Comparison of ENCODE assay signal across 9 mouse cellular contexts in genomic region chr7:19800764-19801163, GRCm38 (mm10). TPM values are rescaled to one million over a fixed set of nuclear protein-coding genes. Genes with fewer than 3 reads are reported as not detected.
DNase-seq lines count a peak whose midpoint lies in the region; ATAC-seq and TF ChIP-seq lines count a peak whose summit lies in the region.
"Had no signal": no experiment of that assay in that cellular context is flagged by ENCODE, and none has a peak within 500 bp of the region (broad histone marks: within the 10 kb centered on the region; RNA-seq: fewer than 3 reads in every experiment).

No protein-coding gene starts in this region.

- H3K9ac ChIP-seq in forebrain, embryonic 14.5 days (ENCODE audit: low read length), result no peak overlapping the region
- no peak overlapping the region for H3K9ac ChIP-seq in forebrain, embryonic 15.5 days (replicated peaks)
- H3K9ac ChIP-seq in midbrain, embryonic 14.5 days (replicated peaks; ENCODE audit: low read length), result no peak overlapping the region
- no peak overlapping the region for H3K9ac ChIP-seq in midbrain, embryonic 16.5 days (ENCODE audit: low read depth, low read length)
- H3K9ac ChIP-seq: neural tube, embryonic 12.5 days had no signal

- H3K9me3 ChIP-seq in forebrain, embryonic 14.5 days (replicated peaks; ENCODE audit: control insufficient read depth, low read length), result no peaks in the 10 kb centered on the region
- no peaks in the 10 kb centered on the region for H3K9me3 ChIP-seq in forebrain, embryonic 15.5 days
- no peaks in the 10 kb centered on the region for H3K9me3 ChIP-seq in midbrain, embryonic 14.5 days (ENCODE audit: control insufficient read depth, low read length)
- no peaks in the 10 kb centered on the region for H3K9me3 ChIP-seq in midbrain, embryonic 16.5 days (replicated peaks; ENCODE audit: control insufficient read depth, low read length, poor library complexity, severe bottlenecking)
- H3K9me3 ChIP-seq: neural tube, embryonic 12.5 days had no signal

- no peaks in the 10 kb centered on the region for H3K36me3 ChIP-seq in forebrain, embryonic 14.5 days (ENCODE audit: control insufficient read depth, insufficient read depth, low read length)
- no peaks in the 10 kb centered on the region for H3K36me3 ChIP-seq in forebrain, embryonic 15.5 days
- H3K36me3 ChIP-seq in midbrain, embryonic 14.5 days (ENCODE audit: control insufficient read depth, insufficient read depth, low read length), result no peaks in the 10 kb centered on the region
- no peaks in the 10 kb centered on the region for H3K36me3 ChIP-seq in midbrain, embryonic 16.5 days (ENCODE audit: control insufficient read depth, insufficient read depth, low read length)
- no peaks in the 10 kb centered on the region for H3K36me3 ChIP-seq in splenic B cell, adult 2 months (ENCODE audit: control insufficient read depth, insufficient read depth, low read length, poor library complexity, severe bottlenecking)
- H3K36me3 ChIP-seq: neural tube, embryonic 12.5 days had no signal

- 28% methylated on average over 2 of the region's 2 CpGs for WGBS in forebrain, embryonic 14.5 days
- WGBS in forebrain, embryonic 15.5 days, result 24% methylated on average over 2 of the region's 2 CpGs
- WGBS in midbrain, embryonic 14.5 days, result 35% methylated on average over 2 of the region's 2 CpGs
- WGBS in midbrain, embryonic 16.5 days, result 26% methylated on average over 2 of the region's 2 CpGs

- peak; percentile 58 for DNase-seq in forebrain, embryonic 14.5 days (ENCODE audit: low spot score)
- DNase-seq in midbrain, embryonic 14.5 days, result peak; percentile 71
- peak; percentile 52 for DNase-seq in brain, embryonic 14.5 days (ENCODE audit: low read depth)
- peak; percentile 62 to 72 for DNase-seq in kidney, postnatal 4 days
- DNase-seq in splenic B cell, adult 2 months (ENCODE audit: low read depth, low spot score), result peak; percentile 74
- DNase-seq in urinary bladder, postnatal 4 days (ENCODE audit: low spot score in 2 of 2), result no peak

- peak; percentile 76 for TF ChIP-seq CTCF in brain, embryonic 14.5 days (IDR thresholded peaks at IDR 0.05; ENCODE audit: borderline replicate concordance, extremely low read depth, insufficient read depth, insufficient read length)

- TF ChIP-seq POLR2A in brain, embryonic 14.5 days (IDR thresholded peaks at IDR 0.05; ENCODE audit: borderline replicate concordance, extremely low read depth, insufficient read depth, insufficient read length, poor library complexity, severe bottlenecking), result no peak

- H3K4me1 ChIP-seq in forebrain, embryonic 14.5 days (ENCODE audit: control insufficient read depth, insufficient read depth, low read length), result no peaks in the 10 kb centered on the region
- no peaks in the 10 kb centered on the region for H3K4me1 ChIP-seq in forebrain, embryonic 15.5 days
- H3K4me1 ChIP-seq in midbrain, embryonic 14.5 days (ENCODE audit: control insufficient read depth, insufficient read depth, low read length), result no peaks in the 10 kb centered on the region
- peaks cover 2% of the 10 kb centered on the region; the same call in 1 of the 2 replicates for H3K4me1 ChIP-seq in midbrain, embryonic 16.5 days (ENCODE audit: control insufficient read depth, insufficient read depth, low read length)
- H3K4me1 ChIP-seq: neural tube, embryonic 12.5 days had no signal

- peaks cover 17% of the 10 kb centered on the region for H3K27me3 ChIP-seq in forebrain, embryonic 14.5 days (replicated peaks; ENCODE audit: control insufficient read depth, insufficient read depth, low read length)
- peaks cover 18% of the 10 kb centered on the region for H3K27me3 ChIP-seq in forebrain, embryonic 15.5 days
- peaks cover 15% of the 10 kb centered on the region for H3K27me3 ChIP-seq in midbrain, embryonic 14.5 days (ENCODE audit: control insufficient read depth, insufficient read depth, low read length)
- peaks cover 17% of the 10 kb centered on the region for H3K27me3 ChIP-seq in midbrain, embryonic 16.5 days (ENCODE audit: control insufficient read depth, insufficient read depth, low read depth, low read length)
- 0 out of 2 replicates have a peak, but pooled peaks cover 2% of the 10 kb centered on the region for H3K27me3 ChIP-seq in splenic B cell, adult 2 months (ENCODE audit: control insufficient read depth, insufficient read depth, low read length, poor library complexity, severe bottlenecking)

- H3K4me3 ChIP-seq in forebrain, embryonic 14.5 days (ENCODE audit: low read depth, low read length), result no peak overlapping the region
- H3K4me3 ChIP-seq in forebrain, embryonic 15.5 days, result no peak overlapping the region
- H3K4me3 ChIP-seq in midbrain, embryonic 14.5 days (replicated peaks; ENCODE audit: low read depth, low read length), result no peak overlapping the region
- H3K4me3 ChIP-seq in midbrain, embryonic 16.5 days (ENCODE audit: low read depth, low read length), result no peak overlapping the region
- H3K4me3 ChIP-seq: neural tube, embryonic 12.5 days had no signal

- H3K27ac ChIP-seq in forebrain, embryonic 14.5 days (ENCODE audit: low read depth, low read length), result no peak overlapping the region
- H3K27ac ChIP-seq in forebrain, embryonic 15.5 days (replicated peaks), result no peak overlapping the region
- no peak overlapping the region for H3K27ac ChIP-seq in midbrain, embryonic 14.5 days (replicated peaks; ENCODE audit: low read depth, low read length)
- H3K27ac ChIP-seq in midbrain, embryonic 16.5 days (ENCODE audit: low read length), result no peak overlapping the region
- H3K27ac ChIP-seq: neural tube, embryonic 12.5 days had no signal

- no peak overlapping the region for H3K4me2 ChIP-seq in forebrain, embryonic 14.5 days (ENCODE audit: low read length)
- H3K4me2 ChIP-seq in forebrain, embryonic 15.5 days (replicated peaks), result no peak overlapping the region
- no peak overlapping the region for H3K4me2 ChIP-seq in midbrain, embryonic 14.5 days (ENCODE audit: low read length)
- no peak overlapping the region for H3K4me2 ChIP-seq in midbrain, embryonic 16.5 days (ENCODE audit: low read length)
- H3K4me2 ChIP-seq: neural tube, embryonic 12.5 days had no signal

- ATAC-seq in forebrain, embryonic 14.5 days, result no peak
- ATAC-seq in forebrain, embryonic 15.5 days (replicated peaks), result no peak
- no peak for ATAC-seq in midbrain, embryonic 14.5 days (ENCODE audit: low FRiP score, low TSS enrichment)
- ATAC-seq in midbrain, embryonic 16.5 days, result no peak

RNA-seq across cellular contexts. Expression of gene Cblc, which starts 4.2 kb away (rescaled TPM):
- not detected in 2 replicates for polyA plus RNA-seq in forebrain, embryonic 14.5 days (2014; fragmentation: Nextera tagmentation; extraction: Ambion mirVana)
- polyA plus RNA-seq in forebrain, embryonic 15.5 days (2015; fragmentation: Nextera tagmentation; extraction: Ambion mirVana), result not detected in 2 replicates
- polyA plus RNA-seq in midbrain, embryonic 14.5 days (2014; fragmentation: Nextera tagmentation; extraction: Ambion mirVana), result not detected in 2 replicates
- 0.44 and 0.49 TPM in 2 replicates for polyA plus RNA-seq in midbrain, embryonic 16.5 days (2015; fragmentation: Nextera tagmentation; extraction: Ambion mirVana)
- 0.33 and 0.58 TPM in 2 replicates for polyA plus RNA-seq in brain, embryonic 14.5 days (2012; rRNA removed)

RNA-seq across cellular contexts. Expression of gene Bcl3, which starts 21.8 kb away (rescaled TPM):
- polyA plus RNA-seq in forebrain, embryonic 14.5 days (2014; fragmentation: Nextera tagmentation; extraction: Ambion mirVana), result 0.75 TPM in 1 of 2 replicates, not detected in the other
- 1.0 and 1.3 TPM in 2 replicates for polyA plus RNA-seq in forebrain, embryonic 15.5 days (2015; fragmentation: Nextera tagmentation; extraction: Ambion mirVana)
- polyA plus RNA-seq in midbrain, embryonic 14.5 days (2014; fragmentation: Nextera tagmentation; extraction: Ambion mirVana), result 0.77 and 1.2 TPM in 2 replicates
- 0.65 and 1.0 TPM in 2 replicates for polyA plus RNA-seq in midbrain, embryonic 16.5 days (2015; fragmentation: Nextera tagmentation; extraction: Ambion mirVana)
- 0.47 and 0.92 TPM in 2 replicates for polyA plus RNA-seq in brain, embryonic 14.5 days (2012; rRNA removed)

RNA-seq across cellular contexts. Expression of gene Bcam, which starts 29.9 kb away (rescaled TPM):
- polyA plus RNA-seq in forebrain, embryonic 14.5 days (2014; fragmentation: Nextera tagmentation; extraction: Ambion mirVana), result 5.8 and 7.6 TPM in 2 replicates
- polyA plus RNA-seq in forebrain, embryonic 15.5 days (2015; fragmentation: Nextera tagmentation; extraction: Ambion mirVana), result 6.8 TPM in 2 replicates
- 4.5 and 7.8 TPM in 2 replicates for polyA plus RNA-seq in midbrain, embryonic 14.5 days (2014; fragmentation: Nextera tagmentation; extraction: Ambion mirVana)
- 10.5 and 14.0 TPM in 2 replicates for polyA plus RNA-seq in midbrain, embryonic 16.5 days (2015; fragmentation: Nextera tagmentation; extraction: Ambion mirVana)
- 13.8 and 19.5 TPM in 2 replicates for polyA plus RNA-seq in brain, embryonic 14.5 days (2012; rRNA removed)

RNA-seq across cellular contexts. Expression of gene Nectin2, which starts 50.5 kb away (rescaled TPM):
- 33.0 and 39.7 TPM in 2 replicates for polyA plus RNA-seq in forebrain, embryonic 14.5 days (2014; fragmentation: Nextera tagmentation; extraction: Ambion mirVana)
- polyA plus RNA-seq in forebrain, embryonic 15.5 days (2015; fragmentation: Nextera tagmentation; extraction: Ambion mirVana), result 42.6 and 45.3 TPM in 2 replicates
- polyA plus RNA-seq in midbrain, embryonic 14.5 days (2014; fragmentation: Nextera tagmentation; extraction: Ambion mirVana), result 41.1 and 46.1 TPM in 2 replicates
- 55.3 and 56.7 TPM in 2 replicates for polyA plus RNA-seq in midbrain, embryonic 16.5 days (2015; fragmentation: Nextera tagmentation; extraction: Ambion mirVana)
- polyA plus RNA-seq in brain, embryonic 14.5 days (2012; rRNA removed), result 39.7 and 45.2 TPM in 2 replicates

RNA-seq across cellular contexts. Expression of gene Gm19345, which starts 51.0 kb away (rescaled TPM):
- polyA plus RNA-seq in forebrain, embryonic 14.5 days (2014; fragmentation: Nextera tagmentation; extraction: Ambion mirVana), result 5.6 and 7.1 TPM in 2 replicates
- polyA plus RNA-seq in forebrain, embryonic 15.5 days (2015; fragmentation: Nextera tagmentation; extraction: Ambion mirVana), result 7.6 and 8.4 TPM in 2 replicates
- 9.9 and 13.6 TPM in 2 replicates for polyA plus RNA-seq in midbrain, embryonic 14.5 days (2014; fragmentation: Nextera tagmentation; extraction: Ambion mirVana)
- polyA plus RNA-seq in midbrain, embryonic 16.5 days (2015; fragmentation: Nextera tagmentation; extraction: Ambion mirVana), result 21.3 and 23.9 TPM in 2 replicates
- polyA plus RNA-seq in brain, embryonic 14.5 days (2012; rRNA removed), result 17.1 and 18.8 TPM in 2 replicates

Comparison
In these comparisons a context has a peak if more than half of its experiments do, and no peak if none do; other contexts are left out.
1. DNase-seq: peak in forebrain, embryonic 14.5 days (single experiment), midbrain, embryonic 14.5 days (single experiment), brain, embryonic 14.5 days (single experiment), kidney, postnatal 4 days (2 of 2) and splenic B cell, adult 2 months (single experiment); none in urinary bladder, postnatal 4 days (0 of 2).